Mouse (Mus musculus): ENCODE measurements around the gene Dio1. TPM values are rescaled to one million over a fixed set of nuclear protein-coding genes. Genes with fewer than 3 reads are reported as not detected.

The Dio1 gene
- total RNA-seq (2014; fragmentation: Nextera tagmentation) (not detected in 2 replicates), total RNA-seq (2017) (not detected in 2 replicates)

DNA sequence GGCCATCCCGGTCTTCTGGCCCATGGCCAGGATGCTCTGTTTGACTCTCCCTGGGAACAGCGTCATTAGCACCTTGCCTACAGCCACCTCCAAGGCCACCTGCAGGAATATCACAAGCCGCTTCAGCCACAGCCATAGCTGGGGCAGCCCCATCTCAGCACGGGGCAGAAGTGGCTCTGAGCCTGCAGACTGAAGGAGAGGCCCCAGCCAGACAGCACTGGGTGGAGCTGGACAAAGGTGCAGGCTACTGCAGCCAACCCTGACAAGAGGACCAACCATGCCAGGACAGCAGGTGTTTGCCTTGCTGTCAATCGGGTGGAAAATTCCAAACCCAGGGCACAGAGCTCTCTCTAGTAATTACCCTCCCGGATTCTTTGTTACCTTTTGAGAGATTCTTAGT, at the start of gene Dio1:
Dio1 (minus strand) TSS at position 204 of the 400 bp plus-strand sequence.
- no peak for ATAC-seq (replicated peaks; ENCODE audit: low FRiP score, low TSS enrichment, poor library complexity, severe bottlenecking)

DNA sequence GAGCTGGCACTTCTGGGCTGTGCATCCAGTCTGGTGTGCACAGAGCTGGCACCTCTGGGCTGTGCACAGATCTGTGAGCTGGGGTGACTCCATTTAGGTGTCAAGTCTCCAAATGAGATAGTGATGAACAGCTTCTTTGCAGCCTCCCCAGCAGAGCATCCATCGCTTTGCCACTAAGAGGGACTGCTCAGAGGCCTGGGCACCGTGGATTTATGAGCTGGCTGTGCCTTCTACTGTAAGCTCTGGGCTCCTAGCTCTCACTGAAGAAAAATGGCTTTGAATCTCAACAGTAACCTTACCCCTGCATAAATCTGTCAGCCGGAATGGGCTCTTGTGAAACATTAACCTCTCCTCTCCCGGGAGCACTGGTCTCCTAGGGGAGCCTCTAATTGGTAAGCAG, 47.6 kb upstream of the Dio1 start:
- ATAC-seq (replicated peaks; ENCODE audit: low FRiP score, low TSS enrichment, poor library complexity, severe bottlenecking) = no peak

DNA sequence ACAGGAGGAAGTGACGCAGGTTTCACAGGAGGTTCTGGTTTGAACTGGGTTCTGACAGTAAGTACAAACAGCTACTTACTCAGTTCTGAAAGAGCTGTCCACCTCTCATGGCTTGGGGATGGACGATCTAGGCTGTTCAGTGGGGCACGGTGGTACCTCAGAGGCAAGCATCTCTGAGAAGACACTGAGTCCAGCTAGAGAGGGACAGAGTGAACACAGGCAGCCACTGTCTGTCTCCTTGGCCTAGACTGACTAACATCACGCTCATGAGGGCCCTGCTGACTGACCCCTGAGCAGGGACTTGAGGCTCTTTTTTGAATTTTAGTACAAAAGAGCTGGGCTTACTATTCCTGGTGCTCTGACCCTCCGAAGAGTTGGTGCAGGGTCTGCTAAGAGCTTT, 47.2 kb upstream of the Dio1 start:
- ATAC-seq (replicated peaks; ENCODE audit: low FRiP score, low TSS enrichment, poor library complexity, severe bottlenecking) = no peak

DNA sequence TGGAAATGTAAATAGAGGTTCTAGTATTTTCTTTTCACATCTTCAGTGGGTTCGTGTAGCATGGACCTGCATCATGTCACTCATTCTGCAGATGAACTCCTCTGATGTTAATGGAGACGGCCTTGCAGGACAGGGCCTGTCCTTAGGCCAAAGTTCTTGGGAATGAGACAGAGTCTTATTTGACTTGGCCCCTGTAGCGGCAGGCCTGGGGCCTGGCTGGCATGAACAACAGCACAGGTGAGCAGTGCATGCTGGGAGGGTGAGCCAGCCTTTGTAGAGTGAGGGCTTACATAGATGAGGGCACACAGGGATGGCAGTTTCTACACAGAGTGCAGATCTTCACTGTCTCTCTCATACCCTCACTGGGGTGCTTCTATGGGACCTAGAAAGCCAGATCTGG, 46.6 kb upstream of the Dio1 start:
- ATAC-seq (replicated peaks; ENCODE audit: low FRiP score, low TSS enrichment, poor library complexity, severe bottlenecking) = no peak

DNA sequence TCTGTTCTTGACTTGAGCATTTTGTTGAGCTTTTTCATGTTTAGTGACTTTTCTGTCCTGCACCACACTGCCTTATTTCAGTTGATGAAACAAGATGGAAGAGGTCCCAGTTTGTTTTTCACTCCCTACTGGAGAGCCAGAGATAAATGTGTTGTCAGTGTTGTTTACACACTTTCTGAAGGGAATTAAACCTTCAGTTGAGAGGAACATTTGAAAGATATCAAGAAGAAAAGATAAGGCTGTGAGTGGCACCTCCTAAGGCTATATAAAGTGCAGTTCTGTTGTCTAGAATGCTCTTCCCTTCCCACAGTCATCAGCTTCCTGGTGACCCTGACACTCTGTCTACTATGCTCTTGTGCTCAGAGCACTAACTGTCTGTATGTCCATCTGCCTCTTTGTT, 44.4 kb upstream of the Dio1 start:
- ATAC-seq (replicated peaks; ENCODE audit: low FRiP score, low TSS enrichment, poor library complexity, severe bottlenecking) = 0 out of 2 replicates have a peak, but pooled peaks have one; percentile 13

DNA sequence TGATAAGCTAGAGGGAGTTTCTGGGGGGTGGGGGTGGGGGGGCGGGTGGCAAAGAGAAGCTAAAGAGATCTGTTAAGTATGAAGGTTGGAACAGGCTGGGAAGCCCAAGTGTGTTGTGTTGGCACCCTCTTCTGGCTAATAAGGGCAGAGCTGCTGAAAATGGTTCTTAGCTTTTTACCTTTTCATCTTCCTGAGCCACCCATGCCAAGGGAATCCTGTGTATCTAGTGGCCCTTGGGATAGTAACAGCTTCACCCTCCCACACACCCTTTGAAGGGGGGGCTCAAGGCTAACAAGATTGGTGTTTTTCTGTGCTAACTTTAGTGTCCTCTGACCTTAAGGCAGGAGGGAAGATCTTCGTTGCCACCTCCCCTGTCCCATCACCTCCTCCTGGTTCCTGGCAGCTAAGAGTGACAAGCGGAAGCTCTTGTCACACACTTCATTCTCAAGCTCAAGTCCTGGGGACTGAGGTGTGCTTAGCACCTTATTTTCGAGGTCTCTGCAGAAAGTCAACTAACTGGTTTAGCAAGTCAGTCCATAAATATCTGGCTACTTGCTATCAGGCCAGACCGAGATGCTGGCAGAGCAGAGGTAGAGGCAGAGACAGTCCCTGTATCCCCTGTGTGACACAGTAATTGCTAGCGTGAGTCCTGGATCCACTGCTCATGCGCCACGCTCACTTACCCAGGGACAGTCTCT, 42.5 kb upstream of the Dio1 start:
- peak; percentile 57 for ATAC-seq (replicated peaks; ENCODE audit: low FRiP score, low TSS enrichment, poor library complexity, severe bottlenecking)

DNA sequence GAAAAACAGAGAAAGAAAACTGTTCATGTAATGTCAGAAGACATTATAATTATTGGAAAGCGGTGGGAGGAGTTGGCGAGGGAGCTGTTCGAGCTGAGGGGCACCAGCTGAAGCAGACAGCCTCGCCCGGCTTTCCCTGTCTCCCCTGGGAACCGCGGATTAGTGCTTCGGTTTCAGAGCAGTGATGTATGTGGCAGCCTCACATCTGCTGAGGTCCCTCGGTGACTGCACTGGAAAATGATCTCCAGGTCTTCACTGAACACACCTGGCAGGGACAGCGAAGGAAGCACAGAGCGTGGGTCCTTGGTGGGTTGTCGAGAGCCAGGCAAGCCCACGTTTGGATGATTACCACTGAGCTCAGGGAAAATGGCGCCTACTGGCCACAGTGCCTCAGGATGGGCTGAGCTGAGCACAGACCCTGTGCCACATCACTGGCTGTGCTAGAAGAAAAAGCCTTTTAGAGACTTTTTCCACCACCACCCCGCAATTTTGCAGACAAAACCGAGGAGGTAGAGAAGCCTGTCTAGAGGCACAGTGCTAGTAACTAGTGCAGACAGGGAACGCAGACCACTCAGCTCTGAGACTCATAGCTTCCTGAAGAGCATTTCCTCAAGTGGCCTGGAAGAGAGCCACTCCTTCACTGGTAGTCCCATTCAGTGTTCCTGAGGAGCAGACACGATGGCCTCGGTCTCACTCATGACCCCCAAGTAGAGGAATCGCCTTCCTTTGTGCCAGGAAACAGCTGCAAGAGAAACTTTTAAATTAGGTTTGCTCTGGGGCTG, 41.8 kb upstream of the Dio1 start:
- no peak for ATAC-seq (replicated peaks; ENCODE audit: low FRiP score, low TSS enrichment, poor library complexity, severe bottlenecking)

DNA sequence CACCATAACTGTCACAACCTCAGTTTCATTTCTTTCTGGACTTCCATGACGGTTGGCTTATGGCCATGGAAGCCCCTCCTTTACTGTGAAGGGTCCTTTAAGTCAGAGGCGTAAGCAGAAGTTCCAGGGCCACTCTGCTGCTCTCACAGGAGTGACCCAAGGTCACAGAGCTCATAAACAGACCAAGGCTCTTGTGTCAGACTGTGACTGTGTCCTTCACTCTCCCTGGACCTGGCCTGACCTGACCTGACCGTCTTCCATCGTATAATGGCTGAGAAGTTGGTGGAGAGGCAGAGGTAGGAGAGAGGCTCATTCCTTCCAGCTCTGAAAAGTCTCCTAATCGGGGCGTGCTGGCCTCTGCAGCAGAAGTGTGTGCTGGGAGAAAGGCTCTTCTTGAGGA, 40.3 kb upstream of the Dio1 start:
- ATAC-seq (replicated peaks; ENCODE audit: low FRiP score, low TSS enrichment, poor library complexity, severe bottlenecking) = no peak

DNA sequence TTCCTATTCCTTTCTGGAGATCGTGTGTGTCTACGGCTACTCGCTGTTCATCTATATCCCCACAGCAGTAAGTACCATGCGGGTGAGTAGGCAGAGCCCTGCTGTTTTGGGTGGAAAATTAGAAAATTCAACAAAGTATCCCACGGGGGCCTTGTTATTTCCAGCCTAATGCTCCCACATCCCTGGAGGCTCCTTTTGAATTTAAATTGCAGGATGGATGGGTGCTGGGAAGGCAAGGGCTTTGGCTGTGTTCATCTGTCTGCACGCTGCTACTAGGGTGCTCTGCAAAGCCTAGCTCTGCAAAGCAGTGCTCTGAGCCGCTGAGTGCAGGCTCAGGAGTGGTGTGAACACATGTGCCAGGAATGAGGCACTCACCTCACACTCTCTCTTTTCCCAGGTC, 37.6 kb upstream of the Dio1 start:
- ATAC-seq (replicated peaks; ENCODE audit: low FRiP score, low TSS enrichment, poor library complexity, severe bottlenecking) = no peak

DNA sequence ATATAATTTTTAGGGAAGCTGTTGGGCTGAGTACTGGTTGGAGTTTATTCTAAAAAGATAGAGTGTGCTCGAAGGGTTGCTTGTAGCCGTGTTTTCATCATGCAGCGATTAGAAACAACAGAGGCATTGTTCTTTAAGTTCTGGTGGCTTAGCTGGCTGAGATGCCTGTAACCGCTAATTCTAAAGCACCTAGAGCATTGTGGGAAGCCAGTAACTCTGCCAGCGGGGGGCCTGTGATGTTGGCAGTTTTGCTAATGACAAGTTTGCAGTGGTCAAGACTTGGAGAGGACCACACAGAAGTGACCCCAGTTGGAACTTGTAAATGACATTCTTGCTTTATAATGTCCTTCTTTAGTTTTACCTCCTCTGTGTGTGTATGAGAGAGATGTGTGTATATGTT, 34.4 kb upstream of the Dio1 start:
- ATAC-seq (replicated peaks; ENCODE audit: low FRiP score, low TSS enrichment, poor library complexity, severe bottlenecking) = no peak

DNA sequence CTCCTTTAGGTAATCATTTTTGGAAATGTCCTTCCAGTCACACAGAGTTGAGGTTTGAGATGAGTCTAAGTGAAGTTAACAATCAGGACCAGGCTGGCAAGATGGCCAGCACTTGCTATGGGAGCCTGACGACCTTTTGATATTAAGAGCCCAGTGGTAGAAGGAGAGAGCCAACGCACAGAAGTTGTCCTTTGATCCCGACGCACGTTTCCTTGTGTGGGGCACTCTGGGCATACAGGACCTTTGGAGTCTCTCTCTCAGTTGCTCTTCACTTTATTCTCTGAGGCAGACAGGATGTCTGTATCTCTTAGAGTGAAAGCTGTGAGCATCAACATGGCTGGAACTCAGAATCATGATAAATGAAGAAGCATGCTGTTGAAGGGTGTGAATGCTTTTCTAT, 30.5 kb upstream of the Dio1 start:
- ATAC-seq (replicated peaks; ENCODE audit: low FRiP score, low TSS enrichment, poor library complexity, severe bottlenecking) = no peak

DNA sequence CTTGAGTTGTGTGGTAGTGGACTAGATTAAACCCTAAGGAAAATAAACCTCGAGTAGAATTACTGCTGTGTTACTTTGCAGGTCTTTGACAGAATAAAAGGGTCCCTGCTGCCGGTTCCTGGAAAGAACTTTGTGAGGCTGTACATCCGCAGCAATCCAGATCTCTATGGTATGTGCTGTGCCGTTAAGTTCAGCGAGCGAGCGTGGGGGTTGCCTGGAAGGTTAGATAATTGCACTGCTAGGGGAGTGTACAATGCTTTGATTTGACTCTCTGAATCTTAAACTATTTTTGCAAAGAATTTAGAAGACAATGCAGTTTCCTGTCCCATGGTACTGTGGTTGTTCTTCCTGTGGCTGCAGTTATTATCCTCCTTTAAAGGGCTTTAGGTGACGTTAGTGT, 29.4 kb upstream of the Dio1 start:
- no peak for ATAC-seq (replicated peaks; ENCODE audit: low FRiP score, low TSS enrichment, poor library complexity, severe bottlenecking)

DNA sequence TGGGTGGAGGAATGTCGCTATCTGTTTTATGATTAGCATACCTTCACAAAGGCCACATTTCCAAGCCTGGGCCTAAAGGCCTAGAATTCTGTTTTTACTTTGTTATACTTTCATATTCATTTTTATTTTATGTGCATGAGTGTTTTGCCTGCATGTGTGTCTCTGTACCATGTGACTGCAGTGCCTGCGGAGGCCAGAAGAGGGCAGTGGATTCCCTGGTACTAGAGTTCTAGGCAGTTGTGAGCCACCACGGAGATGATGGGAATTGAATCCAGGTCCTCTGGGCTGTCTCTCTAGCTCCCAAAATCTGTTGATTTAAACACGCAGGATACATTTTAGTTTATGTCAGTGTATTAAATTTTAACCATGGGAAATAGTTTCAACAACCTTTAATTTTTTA, 26.5 kb upstream of the Dio1 start:
- no peak for ATAC-seq (replicated peaks; ENCODE audit: low FRiP score, low TSS enrichment, poor library complexity, severe bottlenecking)

DNA sequence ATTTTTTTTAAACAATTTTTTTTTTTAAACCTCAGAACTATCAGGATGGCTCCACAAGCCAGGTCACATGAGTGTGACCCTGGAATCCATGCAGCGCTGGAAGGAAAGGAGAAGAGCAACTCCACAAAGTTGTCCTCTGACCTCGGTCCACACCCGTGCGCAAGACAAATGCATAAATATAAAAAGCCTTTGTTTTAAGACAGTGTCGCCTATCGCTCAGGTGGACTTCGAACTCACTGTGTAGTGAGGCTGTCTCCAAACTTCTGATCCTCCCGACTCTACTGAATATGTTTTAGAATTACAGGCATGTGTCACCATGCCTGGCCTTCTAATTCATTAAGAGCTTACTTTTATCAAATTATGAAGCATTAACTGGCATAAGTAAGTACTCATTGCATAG, 21.6 kb upstream of the Dio1 start:
- ATAC-seq (replicated peaks; ENCODE audit: low FRiP score, low TSS enrichment, poor library complexity, severe bottlenecking) = no peak

DNA sequence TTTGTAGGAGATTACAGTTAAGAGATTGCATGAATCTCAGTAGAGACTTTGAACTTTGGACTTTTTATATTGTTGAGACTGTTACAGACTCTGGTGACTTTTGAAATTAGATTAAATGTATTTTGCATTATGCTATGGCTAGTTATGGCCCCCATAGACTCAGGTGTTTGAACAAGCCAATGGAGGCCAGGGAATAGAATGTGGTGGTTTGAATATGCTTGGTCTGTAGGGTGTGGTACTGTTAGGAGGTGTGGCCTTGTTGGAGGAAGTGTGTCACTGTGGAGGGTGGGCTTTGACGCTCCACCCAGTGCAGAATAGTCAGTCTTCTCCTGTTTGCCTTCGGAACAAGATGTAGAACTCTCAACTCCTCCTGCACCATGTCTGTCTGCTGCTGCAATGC, 16.1 kb upstream of the Dio1 start:
- no peak for ATAC-seq (replicated peaks; ENCODE audit: low FRiP score, low TSS enrichment, poor library complexity, severe bottlenecking)

DNA sequence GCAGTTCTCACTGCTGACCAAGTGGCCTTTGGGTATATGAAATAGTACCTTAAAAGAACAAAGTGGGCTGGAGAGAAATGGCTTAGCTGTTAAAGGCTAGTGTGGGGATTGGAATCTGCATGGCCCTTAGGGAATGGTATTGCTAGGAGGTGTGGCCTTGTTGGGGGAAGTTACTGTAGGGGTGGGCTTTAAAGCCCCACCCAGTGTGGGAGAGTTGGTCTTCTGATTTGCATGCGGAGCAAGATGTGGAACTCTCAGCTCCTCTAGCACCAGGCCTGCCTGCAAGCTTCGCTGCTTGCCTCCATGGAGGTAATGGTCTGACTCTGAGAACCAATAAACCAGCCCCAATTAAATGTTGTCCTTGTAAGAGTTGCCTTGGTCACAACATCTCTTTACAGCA, 14.1 kb upstream of the Dio1 start:
- no peak for ATAC-seq (replicated peaks; ENCODE audit: low FRiP score, low TSS enrichment, poor library complexity, severe bottlenecking)

DNA sequence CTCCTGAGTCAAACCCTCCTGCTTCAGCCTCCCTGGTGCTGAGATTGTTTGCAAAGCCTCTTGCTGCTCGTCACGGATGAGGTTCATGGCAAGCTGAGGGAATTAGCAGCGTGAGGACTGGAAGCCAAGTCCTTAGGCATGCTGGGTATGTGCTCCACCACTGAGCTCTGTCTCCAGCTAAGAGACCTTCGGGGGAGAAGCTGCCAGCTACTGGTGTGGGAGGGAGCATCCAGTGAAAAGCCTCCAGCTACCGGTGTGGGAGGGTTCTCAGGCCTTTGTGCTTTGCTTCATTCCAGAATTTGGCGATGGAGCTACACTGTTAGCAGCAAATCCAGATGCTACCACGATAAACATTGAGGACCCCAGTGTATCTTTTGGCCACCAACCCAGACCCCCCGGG, 11.7 kb upstream of the Dio1 start:
- ATAC-seq (replicated peaks; ENCODE audit: low FRiP score, low TSS enrichment, poor library complexity, severe bottlenecking) = no peak

DNA sequence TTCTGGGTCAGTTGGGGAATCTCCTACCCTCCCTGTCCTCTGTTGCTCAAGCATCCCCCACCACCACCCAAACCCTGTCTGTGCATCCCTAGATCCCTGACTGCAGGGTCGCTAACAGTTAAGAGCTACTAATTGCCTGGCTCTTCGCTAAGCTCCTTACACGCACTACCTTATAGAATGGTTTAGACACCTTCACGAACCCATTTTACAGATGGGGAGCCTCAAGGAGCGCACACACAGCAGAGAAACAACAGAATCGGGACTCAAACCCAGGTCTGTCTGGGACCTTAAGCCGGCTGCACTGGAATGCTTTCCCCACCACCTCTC, 7.5 kb upstream of the Dio1 start:
- peak; percentile 44; the same call in 1 of the 2 replicates for ATAC-seq (replicated peaks; ENCODE audit: low FRiP score, low TSS enrichment, poor library complexity, severe bottlenecking)

DNA sequence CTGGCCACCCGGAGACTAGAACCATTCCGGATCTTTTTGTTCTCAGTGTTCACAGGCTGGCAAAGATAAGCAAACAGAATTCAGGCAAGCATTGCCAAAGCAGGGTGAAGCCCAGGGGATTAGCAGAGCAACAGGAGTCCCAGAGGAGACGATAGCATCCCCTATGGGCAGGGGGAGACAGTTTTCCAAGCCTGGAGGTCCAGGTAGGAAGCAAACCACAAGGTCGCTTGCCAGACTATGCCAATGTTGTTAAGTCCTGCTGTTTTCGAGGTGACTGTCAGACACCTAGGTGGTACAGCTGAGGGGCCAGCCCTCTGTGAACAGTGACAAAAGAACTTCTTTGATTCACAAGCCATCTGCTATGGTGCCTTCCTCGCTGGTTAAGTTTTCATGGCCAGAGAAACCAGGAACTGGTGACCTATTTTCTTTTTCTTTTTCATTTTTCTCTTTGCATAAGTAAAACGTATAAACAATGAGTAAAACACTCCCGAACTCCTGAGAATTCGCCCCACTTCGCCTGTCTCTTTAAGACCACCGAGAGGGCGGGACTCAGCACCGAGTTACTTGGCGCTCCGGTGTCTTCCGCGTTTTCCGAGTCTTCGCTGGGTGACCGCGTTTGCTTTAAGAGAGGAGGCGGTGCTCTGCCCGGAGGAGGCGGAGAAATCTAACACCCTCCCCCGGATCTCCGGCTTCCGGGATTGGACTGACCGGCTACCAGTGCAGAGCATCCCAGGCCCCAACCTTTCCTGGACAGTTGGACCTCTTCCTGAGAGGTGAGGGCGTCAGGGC, 6.9 kb upstream of the Dio1 start, which contains the start of gene Yipf1:
Yipf1 (plus strand) TSS at position 674 of the 789 bp plus-strand sequence.
- ATAC-seq (replicated peaks; ENCODE audit: low FRiP score, low TSS enrichment, poor library complexity, severe bottlenecking) = peak; percentile 94

DNA sequence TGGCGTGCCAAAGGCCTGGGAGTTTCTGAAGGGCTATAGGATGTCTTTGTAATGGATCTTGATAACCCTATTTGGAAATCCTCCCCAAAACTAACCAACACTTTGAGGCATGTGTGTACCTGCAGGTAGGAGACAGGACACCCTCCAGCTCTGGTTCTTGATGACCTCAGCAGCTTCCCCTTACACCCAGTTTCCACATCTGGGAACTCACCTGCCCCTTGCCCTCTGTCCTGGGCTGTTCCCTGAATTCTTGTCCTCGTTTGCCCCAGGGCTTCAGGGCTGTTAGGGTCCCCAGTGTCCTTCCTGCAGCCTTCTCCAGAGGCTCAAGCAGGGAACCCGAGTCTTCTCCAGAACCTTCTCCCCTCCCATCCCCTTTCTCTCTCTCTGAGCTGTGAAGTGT, 3.4 kb downstream of the Dio1 start:
- ATAC-seq (replicated peaks; ENCODE audit: low FRiP score, low TSS enrichment, poor library complexity, severe bottlenecking) = no peak

All from megakaryocyte-erythroid progenitor cell, adult 5-6 weeks (primary cell).